Mouse (Mus musculus) MEL-GATA-1-ER (cell line): ENCODE results near the gene Abi3bp.

Experiments used
- DNase-seq: peaks from one replicate; pipeline ENCODE4 v3.0.0-alpha.2; 2012; ENCODE audit warnings: low read depth; ENCODE audit errors: extremely low read depth

Abi3bp gene

GRCm38 (mm10) chr16:56477677-56478574 lies at the start of gene Abi3bp:
Gene Abi3bp (plus strand): TSS chr16:56477878.
- no peak for DNase-seq

GRCm38 (mm10) chr16:56435293-56436185 lies 42.1 kb upstream of the Abi3bp start:
- DNase-seq: no peak

- no peak for DNase-seq
These were observed 37.4 kb upstream of the Abi3bp start for GRCm38 (mm10) chr16:56440243-56440642.

GRCm38 (mm10) chr16:56441113-56441512 lies 36.6 kb upstream of the Abi3bp start:
- no peak for DNase-seq

GRCm38 (mm10) chr16:56441658-56442344 lies 35.9 kb upstream of the Abi3bp start:
- no peak for DNase-seq

- DNase-seq: no peak
These were observed 26.2 kb upstream of the Abi3bp start for GRCm38 (mm10) chr16:56451482-56451881.

GRCm38 (mm10) chr16:56451923-56452322 lies 25.8 kb upstream of the Abi3bp start:
- DNase-seq: no peak

GRCm38 (mm10) chr16:56458052-56458754 lies 19.5 kb upstream of the Abi3bp start:
- DNase-seq: no peak

- no peak for DNase-seq
These were observed 4.5 kb upstream of the Abi3bp start for GRCm38 (mm10) chr16:56473160-56473559.

GRCm38 (mm10) chr16:56475676-56476075 lies 2.0 kb upstream of the Abi3bp start:
- DNase-seq: no peak

GRCm38 (mm10) chr16:56478575-56479191 lies 1.0 kb downstream of the Abi3bp start:
- no peak for DNase-seq

GRCm38 (mm10) chr16:56483466-56483865 lies 5.8 kb downstream of the Abi3bp start:
- DNase-seq: no peak

GRCm38 (mm10) chr16:56486461-56486860 lies 8.8 kb downstream of the Abi3bp start:
- DNase-seq: no peak

- no peak for DNase-seq
These were observed 13.2 kb downstream of the Abi3bp start for GRCm38 (mm10) chr16:56490861-56491260.

- peak; percentile 10 for DNase-seq
These were observed 17.6 kb downstream of the Abi3bp start for GRCm38 (mm10) chr16:56495266-56495665.

GRCm38 (mm10) chr16:56496743-56497142 lies 19.1 kb downstream of the Abi3bp start:
- no peak for DNase-seq

- no peak for DNase-seq
These were observed 21.0 kb downstream of the Abi3bp start for GRCm38 (mm10) chr16:56498680-56499079.

GRCm38 (mm10) chr16:56500441-56500840 lies 22.8 kb downstream of the Abi3bp start:
- no peak for DNase-seq

- no peak for DNase-seq
These were observed 23.4 kb downstream of the Abi3bp start for GRCm38 (mm10) chr16:56501101-56501500.

GRCm38 (mm10) chr16:56501513-56501912 lies 23.8 kb downstream of the Abi3bp start:
- no peak for DNase-seq
